Mouse (Mus musculus) bone marrow, adult 2 months (tissue): ENCODE results near the gene Rftn1.

Experiments used
- CTCF ChIP-seq: fragments of 200-500 bp; IDR thresholded peaks from 2 replicates; pipeline ENCODE4 v1.5.1; 2011; ENCODE audit warnings: low read length, control low read depth; ENCODE audit not compliant: control insufficient read depth, insufficient read depth
- POLR2A ChIP-seq: fragments of 200-500 bp; IDR thresholded peaks from 2 replicates; pipeline ENCODE4 v1.6.1; 2011; ENCODE audit warnings: low read depth, mild to moderate bottlenecking, control low read depth, low read length, borderline replicate concordance; ENCODE audit not compliant: control insufficient read depth

DNA sequence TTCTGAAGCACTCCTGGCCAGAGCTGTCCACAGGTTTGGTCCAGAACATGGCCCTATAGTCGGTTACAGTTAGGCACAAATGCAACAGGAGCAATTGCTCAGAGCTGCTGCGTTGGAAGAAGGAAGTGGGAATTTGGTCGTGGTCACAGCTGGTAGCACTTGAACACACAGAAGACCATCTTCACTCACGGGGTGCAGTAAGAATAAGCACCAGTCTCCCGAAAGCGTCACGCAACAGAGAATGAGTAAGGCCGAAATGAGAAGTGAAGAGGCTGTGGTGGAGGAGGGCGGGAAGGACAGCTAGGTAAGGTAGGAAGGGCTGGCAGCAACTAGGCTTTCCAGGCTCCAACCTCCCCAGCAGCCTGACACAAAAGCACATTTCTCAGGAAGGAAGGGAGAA, 140.0 kb downstream of the Rftn1 start:
- TF ChIP-seq CTCF = no peak
- no peak for TF ChIP-seq POLR2A
